8 mouse cellular contexts compared by ENCODE assay signal in the genomic region with DNA sequence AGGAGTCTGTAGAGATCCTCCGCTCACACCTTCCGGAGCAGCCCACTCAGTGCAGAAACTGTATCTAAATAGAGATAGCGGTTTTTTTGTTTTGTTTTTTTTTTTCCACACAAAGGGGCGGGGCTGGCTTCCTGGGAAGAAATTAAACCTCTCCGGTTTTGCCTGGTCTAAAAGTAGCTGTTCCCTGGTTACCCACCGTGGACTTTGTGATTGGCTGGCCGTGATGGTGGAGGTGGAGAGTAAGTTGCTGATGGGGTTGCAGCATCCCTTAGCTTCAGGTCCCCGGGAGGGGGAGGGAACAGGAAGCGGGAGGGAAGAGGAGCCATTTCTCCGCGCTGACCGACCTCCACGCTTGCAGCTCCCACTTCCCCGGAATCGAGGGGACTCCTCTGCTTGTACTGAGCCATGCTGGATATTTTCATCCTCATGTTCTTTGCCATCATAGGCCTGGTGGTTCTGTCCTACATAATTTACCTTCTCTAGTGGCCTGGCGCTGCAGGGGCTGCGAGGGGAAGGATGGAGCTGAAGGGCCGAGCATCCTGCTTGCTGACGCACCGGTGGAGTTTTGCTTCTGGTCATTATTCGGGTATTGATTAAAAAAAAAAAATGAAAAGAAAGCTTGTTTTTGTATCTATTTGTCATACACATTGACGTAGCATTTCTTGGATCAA. TPM values are rescaled to one million over a fixed set of nuclear protein-coding genes. Genes with fewer than 3 reads are reported as not detected.
DNase-seq lines count a peak whose midpoint lies in the region; ATAC-seq and TF ChIP-seq lines count a peak whose summit lies in the region.

No protein-coding gene starts in this region.

- H3K27me3 ChIP-seq in hindbrain, postnatal 0 days (ENCODE audit: insufficient read depth, low read length) = no peaks in the 10 kb centered on the region

- H3K4me2 ChIP-seq in hindbrain, postnatal 0 days (ENCODE audit: low read depth, low read length) = peak overlapping the region; percentile 69

- H3K36me3 ChIP-seq in hindbrain, postnatal 0 days (ENCODE audit: insufficient read depth, low read length) = 0 out of 2 replicates have a peak, but pooled peaks cover 11% of the 10 kb centered on the region
- H3K36me3 ChIP-seq in macrophage (ENCODE audit: inconsistent target) = peaks cover 11% of the 10 kb centered on the region; the same call in 1 of the 2 replicates

- no peaks in the 10 kb centered on the region for H3K4me1 ChIP-seq in hindbrain, postnatal 0 days (ENCODE audit: insufficient read depth, low read length)

- WGBS in hindbrain, postnatal 0 days = 1% methylated on average over 22 of the region's 22 CpGs
- whole genome bisulfite sequencing in macrophage (ENCODE audit: missing documents) = 15% methylated on average over 14 of the region's 22 CpGs

- no peaks in the 10 kb centered on the region for H3K9me3 ChIP-seq in hindbrain, postnatal 0 days (ENCODE audit: low read length)

- peak; percentile 83 for ATAC-seq in common myeloid progenitor, adult 5-6 weeks (replicated peaks; ENCODE audit: low read depth, poor library complexity, severe bottlenecking)
- peak; percentile 94 for ATAC-seq in hindbrain, postnatal 0 days

- peak overlapping the region; percentile 92 for H3K27ac ChIP-seq in hindbrain, postnatal 0 days
- peak overlapping the region; percentile 71 for H3K27ac ChIP-seq in macrophage

- peak overlapping the region; percentile 52 for H3K4me3 ChIP-seq in hindbrain, postnatal 0 days (ENCODE audit: low read length)
- peak overlapping the region; percentile 45 for H3K4me3 ChIP-seq in macrophage (ENCODE audit: inconsistent target)

- TF ChIP-seq CTCF in hindbrain, postnatal 0 days (IDR thresholded peaks at IDR 0.05; ENCODE audit: low read depth) = peak; percentile 19; the same call in 1 of the 2 replicates

- H3K79me2 ChIP-seq in macrophage (ENCODE audit: inconsistent target) = no peaks in the 10 kb centered on the region

- peak; percentile 53 to 57 for DNase-seq in adrenal gland, adult 18-20 months (ENCODE audit: low spot score in 2 of 2)
- no peak for DNase-seq in adrenal gland, adult 8-10 months
- peak; percentile 43 to 58 for DNase-seq in gastrocnemius, adult 8-10 months (ENCODE audit: low spot score in 2 of 2)
- peak; percentile 92 for DNase-seq in hindbrain, postnatal 0 days (ENCODE audit: low spot score)
- peak; percentile 87 for DNase-seq in left cerebral cortex, adult 11 months (ENCODE audit: low spot score)
- peak; percentile 94 to 97 for DNase-seq in right cerebral cortex, postnatal 10 days (ENCODE audit: low spot score in 2 of 2)

- H3K9ac ChIP-seq in hindbrain, postnatal 0 days (replicated peaks; ENCODE audit: low read length) = peak overlapping the region; percentile 64

RNA-seq across cellular contexts. Expression of a gene that starts 0.5 kb away (rescaled TPM):
- 1 to 10 TPM; 3.7 to 4.0 TPM for total RNA-seq in adrenal gland, adult 18-20 months (2021)
- total RNA-seq in adrenal gland, adult 8-10 months (2022) = 1 to 10 TPM; 3.7 to 7.2 (median 6.2) TPM
- 0.69 and 1.7 TPM in 2 replicates for total RNA-seq in common myeloid progenitor, adult 5-6 weeks (2017)
- total RNA-seq in gastrocnemius, adult 8-10 months (2022) = under 1 TPM; 0.19 to 0.51 (median 0.32) TPM
- total RNA-seq in hindbrain, postnatal 0 days (2014; rRNA removed) = 29.4 and 30.0 TPM in 2 replicates
- polyA plus RNA-seq in hindbrain, postnatal 0 days (2015; fragmentation: Nextera tagmentation; extraction: Ambion mirVana) = 31.6 and 32.3 TPM in 2 replicates
- 1 to 10 TPM in 5 of 26 experiments, under 1 TPM in 9, not detected in 12; 0.37 to 2.5 (median 0.74) TPM for total RNA-seq in macrophage (2018; cell fraction: chromatin; rRNA removed)
- total RNA-seq in macrophage (2018; cell fraction: cytosol; rRNA removed) = 1 to 10 TPM in 7 of 26 experiments, under 1 TPM in 19; 0.44 to 1.3 (median 0.86) TPM
- 1 to 10 TPM in 6 of 26 experiments, under 1 TPM in 13, not detected in 7; 0.23 to 3.6 (median 0.78) TPM for total RNA-seq in macrophage (2018; cell fraction: nucleus; rRNA removed)
- 0.68 to 1.1 TPM (median 0.72 TPM) in 3 replicates for polyA plus RNA-seq in macrophage (2018)

RNA-seq across cellular contexts. Expression of a gene that starts 42.3 kb away (rescaled TPM):
- 100 to 1,000 TPM in 1 of 2 experiments, 10 to 100 TPM in 1; 94.0 to 145 TPM for total RNA-seq in adrenal gland, adult 18-20 months (2021)
- 100 to 1,000 TPM; 131 to 177 (median 143) TPM for total RNA-seq in adrenal gland, adult 8-10 months (2022)
- total RNA-seq in common myeloid progenitor, adult 5-6 weeks (2017) = 79.1 and 126 TPM in 2 replicates
- total RNA-seq in gastrocnemius, adult 8-10 months (2022) = 10 to 100 TPM in 2 of 4 experiments, 1 to 10 TPM in 2; 5.9 to 11.2 (median 9.0) TPM
- 177 and 187 TPM in 2 replicates for total RNA-seq in hindbrain, postnatal 0 days (2014; rRNA removed)
- polyA plus RNA-seq in hindbrain, postnatal 0 days (2015; fragmentation: Nextera tagmentation; extraction: Ambion mirVana) = 121 and 137 TPM in 2 replicates
- 100 to 1,000 TPM in 24 of 26 experiments, 10 to 100 TPM in 2; 72.2 to 414 (median 208) TPM for total RNA-seq in macrophage (2018; cell fraction: chromatin; rRNA removed)
- 100 to 1,000 TPM; 171 to 234 (median 210) TPM for total RNA-seq in macrophage (2018; cell fraction: cytosol; rRNA removed)
- total RNA-seq in macrophage (2018; cell fraction: nucleus; rRNA removed) = 100 to 1,000 TPM in 25 of 26 experiments, 10 to 100 TPM in 1; 82.4 to 238 (median 191) TPM
- polyA plus RNA-seq in macrophage (2018) = 151 to 499 TPM (median 254 TPM) in 3 replicates

RNA-seq across cellular contexts. Expression of a gene that starts 42.8 kb away (rescaled TPM):
- 1 to 10 TPM in 1 of 2 experiments, under 1 TPM in 1; 0.58 to 1.2 TPM for total RNA-seq in adrenal gland, adult 18-20 months (2021)
- total RNA-seq in adrenal gland, adult 8-10 months (2022) = 1 to 10 TPM in 3 of 4 experiments, under 1 TPM in 1; 0.94 to 1.8 (median 1.2) TPM
- total RNA-seq in common myeloid progenitor, adult 5-6 weeks (2017) = 0.09 and 1.1 TPM in 2 replicates
- total RNA-seq in gastrocnemius, adult 8-10 months (2022) = under 1 TPM in 3 of 4 experiments, not detected in 1; 0.15 to 0.48 (median 0.46) TPM
- 0.47 and 1.2 TPM in 2 replicates for total RNA-seq in hindbrain, postnatal 0 days (2014; rRNA removed)
- 0.34 and 0.36 TPM in 2 replicates for polyA plus RNA-seq in hindbrain, postnatal 0 days (2015; fragmentation: Nextera tagmentation; extraction: Ambion mirVana)
- 1 to 10 TPM in 1 of 26 experiments, under 1 TPM in 9, not detected in 16; 0.33 to 1.4 (median 0.46) TPM for total RNA-seq in macrophage (2018; cell fraction: chromatin; rRNA removed)
- under 1 TPM; 0.38 to 0.92 (median 0.59) TPM for total RNA-seq in macrophage (2018; cell fraction: cytosol; rRNA removed)
- total RNA-seq in macrophage (2018; cell fraction: nucleus; rRNA removed) = 1 to 10 TPM in 2 of 26 experiments, under 1 TPM in 14, not detected in 10; 0.18 to 1.9 (median 0.54) TPM
- polyA plus RNA-seq in macrophage (2018) = 0.14 to 0.69 TPM (median 0.51 TPM) in 3 replicates

RNA-seq across cellular contexts. Expression of a gene that starts 58.9 kb away (rescaled TPM):
- total RNA-seq in adrenal gland, adult 18-20 months (2021) = 100 to 1,000 TPM; 830 to 834 TPM
- total RNA-seq in adrenal gland, adult 8-10 months (2022) = 100 to 1,000 TPM; 753 to 943 (median 843) TPM
- 2,081 and 2,105 TPM in 2 replicates for total RNA-seq in common myeloid progenitor, adult 5-6 weeks (2017)
- 100 to 1,000 TPM; 371 to 534 (median 431) TPM for total RNA-seq in gastrocnemius, adult 8-10 months (2022)
- 124 and 141 TPM in 2 replicates for total RNA-seq in hindbrain, postnatal 0 days (2014; rRNA removed)
- polyA plus RNA-seq in hindbrain, postnatal 0 days (2015; fragmentation: Nextera tagmentation; extraction: Ambion mirVana) = 351 and 362 TPM in 2 replicates
- total RNA-seq in macrophage (2018; cell fraction: chromatin; rRNA removed) = 100 to 1,000 TPM; 108 to 477 (median 140) TPM
- 1,000 to 10,000 TPM in 6 of 26 experiments, 100 to 1,000 TPM in 20; 449 to 1,138 (median 724) TPM for total RNA-seq in macrophage (2018; cell fraction: cytosol; rRNA removed)
- total RNA-seq in macrophage (2018; cell fraction: nucleus; rRNA removed) = 100 to 1,000 TPM; 131 to 371 (median 177) TPM
- polyA plus RNA-seq in macrophage (2018) = 992 to 1,238 TPM (median 1,231 TPM) in 3 replicates
